ENCODE assay signal across 8 mouse cellular contexts in genomic region chr16:56486461-56486860, GRCm38 (mm10). TPM values are rescaled to one million over a fixed set of nuclear protein-coding genes. Genes with fewer than 3 reads are reported as not detected.
DNase-seq lines count a peak whose midpoint lies in the region; ATAC-seq and TF ChIP-seq lines count a peak whose summit lies in the region.
"Had no signal": no experiment of that assay in that cellular context is flagged by ENCODE, and none has a peak within 500 bp of the region (broad histone marks: within the 10 kb centered on the region; RNA-seq: fewer than 3 reads in every experiment).

No protein-coding gene starts in this region.

- intact Hi-C loops in left cerebral cortex, postnatal 4 days (cut with DNase I): no loop called here
- intact Hi-C loops in left cerebral cortex, adult 2 months (cut with DNase I): no loop called here
- intact Hi-C loops in heart, postnatal 14 days (cut with DNase I): no loop called here

- peak; percentile 34 for DNase-seq in left cerebral cortex, postnatal 4 days
- DNase-seq in left cerebral cortex, adult 2 months (ENCODE audit: extremely low spot score in 1 of 2, low spot score in 2 of 2): no peak
- DNase-seq in cerebellum, postnatal 36 days: peak; percentile 14 to 27
- peak; percentile 34 to 74 for DNase-seq in heart, postnatal 14 days
- DNase-seq in lung, postnatal 36 days: peak; percentile 81
- no peak for DNase-seq in left cerebral cortex, adult 11 months (ENCODE audit: low spot score)

- ATAC-seq in activated CD4-positive, CD25-positive, alpha-beta regulatory T cell, adult 4 months: no peak

- no peak for TF ChIP-seq CTCF in left cerebral cortex, adult 2 months (IDR thresholded peaks at IDR 0.05)

- H3K27ac ChIP-seq in left cerebral cortex, adult 2 months: no peak overlapping the region

- no peak overlapping the region for H3K4me3 ChIP-seq in left cerebral cortex, adult 2 months
- H3K4me3 ChIP-seq: megakaryocyte, embryonic 14.5 days had no signal

RNA-seq across cellular contexts. Expression of gene Abi3bp, which starts 8.8 kb away (rescaled TPM):
- total RNA-seq in left cerebral cortex, postnatal 4 days (2021): 1 to 10 TPM; 3.5 to 4.8 TPM
- 10 to 100 TPM; 10.3 to 20.0 TPM for total RNA-seq in left cerebral cortex, adult 2 months (2021)
- 1 to 10 TPM; 6.6 to 9.0 TPM for total RNA-seq in heart, postnatal 14 days (2021)
- under 1 TPM; 0.12 to 0.18 TPM for polyA plus RNA-seq in activated CD4-positive, CD25-positive, alpha-beta regulatory T cell, adult 4 months (2017; shearing (Covaris generic))

Comparison
In these comparisons a context has a peak if more than half of its experiments do, and no peak if none do; other contexts are left out.
1. DNase-seq: peak in left cerebral cortex, postnatal 4 days (single experiment), cerebellum, postnatal 36 days (2 of 2), heart, postnatal 14 days (2 of 2) and lung, postnatal 36 days (single experiment); none in left cerebral cortex, adult 2 months (0 of 2) and left cerebral cortex, adult 11 months (single experiment).